Mouse (Mus musculus) forebrain, embryonic 10.5 days (tissue): Measurements from ENCODE around the gene Psapl1. TPM values are rescaled to one million over a fixed set of nuclear protein-coding genes. Genes with fewer than 3 reads are reported as not detected.
"Not testable (repeated sequence)": the region's sequence is repeated elsewhere in the genome, so short reads cannot be mapped to it uniquely, and the experiment has no call there.

Experiments used
- DNase-seq: peaks from one replicate; pipeline ENCODE4 v3.0.0-alpha.2; 2017; ENCODE audit warnings: low spot score; ENCODE audit errors: extremely low spot score
- H3K27ac ChIP-seq: fragments of 300-500 bp; sonication (generic); 2 replicates; pipeline ENCODE4 v1.5.1; 2016; ENCODE audit warnings: mild to moderate bottlenecking
- H3K27me3 ChIP-seq: fragments of 300-500 bp; sonication (generic); 2 replicates; pipeline ENCODE4 v1.6.1; 2016; ENCODE audit warnings: mild to moderate bottlenecking; ENCODE audit not compliant: poor library complexity, severe bottlenecking
- H3K36me3 ChIP-seq: fragments of 300-500 bp; sonication (generic); replicated peaks from 2 replicates; pipeline ENCODE4 v1.6.1; 2016; ENCODE audit warnings: mild to moderate bottlenecking, moderate library complexity
- H3K4me1 ChIP-seq: fragments of 300-500 bp; sonication (generic); 2 replicates; pipeline ENCODE4 v1.6.1; 2016
- H3K4me3 ChIP-seq: fragments of 300-500 bp; sonication (generic); 2 replicates; pipeline ENCODE4 v1.5.1; 2016; ENCODE audit warnings: mild to moderate bottlenecking, moderate library complexity
- H3K9me3 ChIP-seq: fragments of 300-500 bp; sonication (generic); 2 replicates; pipeline ENCODE4 v1.6.1; 2016; ENCODE audit warnings: mild to moderate bottlenecking, moderate library complexity
- WGBS: fragments of 180-500 bp; shearing (Covaris S2); methylation state at CpG from one replicate; pipeline ENCODE4 v1.1.7; 2016; 5-methylcytosine and 5-hydroxymethylcytosine counted together
- polyA plus RNA-seq: library from polyadenylated mRNA; unstranded; fragments of >200 nt; fragmentation: Nextera tagmentation; extraction: Ambion mirVana; gene quantifications from 2 replicates; pipeline ENCODE4 v1.2.1, GENCODE M21; 2016

Gene Psapl1
- polyA plus RNA-seq, 1 experiment from 2014 or later = 0.10 TPM

- H3K4me1 ChIP-seq = peaks cover 25% of the 10 kb centered on the region
- H3K27ac ChIP-seq = peak overlapping the region; percentile 44; the same call in 1 of the 2 replicates
- no peak overlapping the region for H3K4me3 ChIP-seq
- H3K36me3 ChIP-seq = no peaks in the 10 kb centered on the region
- H3K27me3 ChIP-seq = peaks cover 7% of the 10 kb centered on the region; the same call in 1 of the 2 replicates
- peaks cover 7% of the 10 kb centered on the region for H3K9me3 ChIP-seq
- WGBS = 88% methylated on average over 4 of the region's 4 CpGs
- DNase-seq = no peak
These were observed 16.3 kb downstream of the Psapl1 start for GRCm38 (mm10) chr5:36220105-36220504.

- no peak overlapping the region for H3K4me3 ChIP-seq
- 70% methylated on average over 6 of the region's 6 CpGs for WGBS
- H3K4me1 ChIP-seq = peaks cover 30% of the 10 kb centered on the region
- no peak for DNase-seq
- H3K27me3 ChIP-seq = peaks cover 9% of the 10 kb centered on the region; the same call in 1 of the 2 replicates
- peaks cover 7% of the 10 kb centered on the region for H3K9me3 ChIP-seq
- H3K27ac ChIP-seq = no peak overlapping the region
- no peaks in the 10 kb centered on the region for H3K36me3 ChIP-seq
These were observed 16.8 kb downstream of the Psapl1 start for GRCm38 (mm10) chr5:36220626-36221025.

GRCm38 (mm10) chr5:36223787-36224186, 20.0 kb downstream of the Psapl1 start:
- Histone ChIP-seq H3K4me1 (peaks cover 60% of the 10 kb centered on the region), H3K27ac (peak overlapping the region; percentile 15; the same call in 1 of the 2 replicates), H3K27me3 (peaks cover 9% of the 10 kb centered on the region; the same call in 1 of the 2 replicates), H3K36me3 (no peaks in the 10 kb centered on the region), H3K4me3 (no peak overlapping the region), H3K9me3 (no peaks in the 10 kb centered on the region)
- WGBS = 67% methylated on average over 6 of the region's 6 CpGs
- peak; percentile 43 for DNase-seq

GRCm38 (mm10) chr5:36225855-36226254, 22.0 kb downstream of the Psapl1 start:
- H3K27me3 ChIP-seq = peaks cover 12% of the 10 kb centered on the region
- H3K4me3 ChIP-seq = no peak overlapping the region
- 88% methylated on average over 7 of the region's 7 CpGs for WGBS
- H3K9me3 ChIP-seq = no peaks in the 10 kb centered on the region
- H3K36me3 ChIP-seq = no peaks in the 10 kb centered on the region
- peaks cover 71% of the 10 kb centered on the region for H3K4me1 ChIP-seq
- H3K27ac ChIP-seq = peak overlapping the region; percentile 36; the same call in 1 of the 2 replicates
- no peak for DNase-seq

GRCm38 (mm10) chr5:36226296-36226695, 22.5 kb downstream of the Psapl1 start:
- H3K36me3 ChIP-seq = no peaks in the 10 kb centered on the region
- no peak overlapping the region for H3K4me3 ChIP-seq
- no peaks in the 10 kb centered on the region for H3K9me3 ChIP-seq
- DNase-seq = no peak
- WGBS = 81% methylated on average over 11 of the region's 11 CpGs
- H3K27ac ChIP-seq = peak overlapping the region; percentile 36; the same call in 1 of the 2 replicates
- peaks cover 12% of the 10 kb centered on the region for H3K27me3 ChIP-seq
- H3K4me1 ChIP-seq = peaks cover 67% of the 10 kb centered on the region

GRCm38 (mm10) chr5:36228405-36229370, 24.9 kb downstream of the Psapl1 start:
- H3K36me3 ChIP-seq = no peaks in the 10 kb centered on the region
- H3K4me3 ChIP-seq = no peak overlapping the region; the same call in 1 of the 2 replicates
- 54% methylated on average over 23 of the region's 23 CpGs for WGBS
- DNase-seq = peak; percentile 37
- H3K27ac ChIP-seq = peak overlapping the region; percentile 79
- no peaks in the 10 kb centered on the region for H3K9me3 ChIP-seq
- peaks cover 65% of the 10 kb centered on the region for H3K4me1 ChIP-seq
- H3K27me3 ChIP-seq = peaks cover 12% of the 10 kb centered on the region

- 89% methylated on average over 9 of the region's 9 CpGs for WGBS
- H3K27ac ChIP-seq = no peak overlapping the region
- no peak overlapping the region for H3K4me3 ChIP-seq
- no peaks in the 10 kb centered on the region for H3K36me3 ChIP-seq
- H3K4me1 ChIP-seq = peaks cover 54% of the 10 kb centered on the region
- no peak for DNase-seq
- no peaks in the 10 kb centered on the region for H3K9me3 ChIP-seq
- peaks cover 3% of the 10 kb centered on the region; the same call in 1 of the 2 replicates for H3K27me3 ChIP-seq
These were observed 26.5 kb downstream of the Psapl1 start for GRCm38 (mm10) chr5:36230301-36230780.

- DNase-seq, H3K36me3 ChIP-seq, H3K4me3 ChIP-seq, H3K9me3 ChIP-seq, H3K27ac ChIP-seq, H3K27me3 ChIP-seq, H3K4me1 ChIP-seq: not testable (repeated sequence)
- 99% methylated on average over 8 of the region's 10 CpGs for WGBS
These were observed 33.7 kb downstream of the Psapl1 start for GRCm38 (mm10) chr5:36237526-36237925.

- 86% methylated on average over 3 of the region's 3 CpGs for WGBS
- H3K4me3 ChIP-seq = no peak overlapping the region
- H3K4me1 ChIP-seq = no peaks in the 10 kb centered on the region
- no peak for DNase-seq
- no peaks in the 10 kb centered on the region for H3K36me3 ChIP-seq
- H3K27me3 ChIP-seq = no peaks in the 10 kb centered on the region
- no peak overlapping the region for H3K27ac ChIP-seq
- no peaks in the 10 kb centered on the region for H3K9me3 ChIP-seq
These were observed 44.2 kb downstream of the Psapl1 start for GRCm38 (mm10) chr5:36248022-36248421.

- Histone ChIP-seq H3K9me3 (no peaks in the 10 kb centered on the region), H3K36me3 (no peaks in the 10 kb centered on the region), H3K27me3 (no peaks in the 10 kb centered on the region), H3K4me1 (0 out of 2 replicates have a peak, but pooled peaks cover 7% of the 10 kb centered on the region), H3K27ac (no peak overlapping the region), H3K4me3 (no peak overlapping the region)
- no peak for DNase-seq
- 93% methylated on average over 17 of the region's 17 CpGs for WGBS
These were observed 49.1 kb downstream of the Psapl1 start for GRCm38 (mm10) chr5:36252746-36253504.

- Histone ChIP-seq H3K4me3 (no peak overlapping the region), H3K27me3 (no peaks in the 10 kb centered on the region), H3K36me3 (no peaks in the 10 kb centered on the region), H3K27ac (no peak overlapping the region), H3K4me1 (peaks cover 11% of the 10 kb centered on the region), H3K9me3 (no peaks in the 10 kb centered on the region)
- DNase-seq = no peak
- 83% methylated on average over 18 of the region's 18 CpGs for WGBS
These were observed 51.1 kb downstream of the Psapl1 start for GRCm38 (mm10) chr5:36254642-36255516.
